ENCODE assay signal across 19 mouse cellular contexts in the genomic region with DNA sequence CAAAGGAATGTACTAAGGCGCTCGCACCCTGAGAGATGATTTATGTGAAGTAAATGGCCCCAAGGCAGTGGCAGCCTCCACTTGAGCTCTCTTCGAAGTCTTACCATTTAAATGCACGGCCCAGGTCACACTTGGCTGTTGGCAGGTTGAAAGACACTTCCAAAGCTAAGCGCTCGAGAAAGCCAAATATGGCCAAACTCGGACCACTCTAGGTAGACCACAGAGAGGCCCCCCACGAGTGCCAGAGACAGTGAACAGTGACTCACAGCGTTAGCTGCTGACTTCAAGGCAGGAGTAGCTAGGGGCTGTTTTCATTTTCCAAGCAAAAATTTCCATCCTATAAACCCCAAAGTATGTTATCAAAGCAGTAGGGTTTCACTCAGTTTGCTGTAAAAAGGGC.
DNase-seq lines count a peak whose midpoint lies in the region; ATAC-seq and TF ChIP-seq lines count a peak whose summit lies in the region.
"Had no signal": no experiment of that assay in that cellular context is flagged by ENCODE, and none has a peak within 500 bp of the region (broad histone marks: within the 10 kb centered on the region; RNA-seq: fewer than 3 reads in every experiment).

No protein-coding gene starts in this region.

- POLR2A ChIA-PET in Patski (lab: Charles Lee): no interaction called here

- no peaks in the 10 kb centered on the region for H3K9me3 ChIP-seq in heart, postnatal 0 days (replicated peaks; ENCODE audit: control insufficient read depth, low read length)
- H3K9me3 ChIP-seq: embryonic facial prominence, embryonic 10.5 days; hindbrain, embryonic 13.5 days; midbrain, embryonic 15.5 days had no signal

- 47% methylated on average over 9 of the region's 9 CpGs for WGBS in heart, postnatal 0 days
- WGBS in small intestine, adult 2 months: 69% methylated on average over 9 of the region's 9 CpGs

- peaks cover 60% of the 10 kb centered on the region for H3K4me1 ChIP-seq in heart, postnatal 0 days (ENCODE audit: control insufficient read depth, insufficient read depth)
- H3K4me1 ChIP-seq in small intestine, adult 2 months (ENCODE audit: control insufficient read depth, insufficient read depth, insufficient read length, low read length): no peaks in the 10 kb centered on the region

- no peaks in the 10 kb centered on the region for H3K27me3 ChIP-seq in heart, postnatal 0 days (ENCODE audit: control insufficient read depth, insufficient read depth, low read length)
- no peaks in the 10 kb centered on the region for H3K27me3 ChIP-seq in Patski
- H3K27me3 ChIP-seq in small intestine, adult 2 months (ENCODE audit: control insufficient read depth, insufficient read depth, low read length): 0 out of 2 replicates have a peak, but pooled peaks cover 2% of the 10 kb centered on the region
- H3K27me3 ChIP-seq: hindbrain, embryonic 13.5 days; midbrain, embryonic 15.5 days had no signal

- H3K36me3 ChIP-seq in heart, postnatal 0 days (replicated peaks; ENCODE audit: control insufficient read depth, insufficient read depth, low read length): no peaks in the 10 kb centered on the region
- H3K36me3 ChIP-seq in small intestine, adult 2 months (ENCODE audit: control insufficient read depth, insufficient read depth, low read length): no peaks in the 10 kb centered on the region
- H3K36me3 ChIP-seq: embryonic facial prominence, embryonic 10.5 days; hindbrain, embryonic 13.5 days; midbrain, embryonic 15.5 days had no signal

- CTCF ChIA-PET in Patski (lab: Charles Lee): no interaction called here

- no peak for ATAC-seq in heart, postnatal 0 days (ENCODE audit: insufficient read depth, low read depth)
- peak; percentile 52 for ATAC-seq in Patski
- ATAC-seq: activated CD4-positive, CD25-positive, alpha-beta regulatory T cell, adult 4 months; forebrain, postnatal 0 days; midbrain, embryonic 15.5 days had no signal

- intact Hi-C loops in gastrocnemius, adult 2 months (cut with DNase I): no loop called here

- TF ChIP-seq CTCF in gastrocnemius, adult 2 months (IDR thresholded peaks at IDR 0.05): no peak
- no peak for TF ChIP-seq CTCF in heart, postnatal 0 days (IDR thresholded peaks at IDR 0.05; ENCODE audit: low read depth)
- TF ChIP-seq CTCF in Patski (IDR thresholded peaks at IDR 0.05): no peak
- no peak for TF ChIP-seq CTCF in small intestine, adult 2 months (IDR thresholded peaks at IDR 0.05; ENCODE audit: extremely low read depth, insufficient read length, insufficient replicate concordance, low read depth, low read length)

- no peak overlapping the region for H3K4me3 ChIP-seq in gastrocnemius, adult 2 months
- no peak overlapping the region for H3K4me3 ChIP-seq in heart, postnatal 0 days (ENCODE audit: low read depth, low read length)
- no peak overlapping the region for H3K4me3 ChIP-seq in small intestine, adult 2 months (ENCODE audit: low read depth, low read length)
- H3K4me3 ChIP-seq: embryonic facial prominence, embryonic 10.5 days; hindbrain, embryonic 13.5 days; midbrain, embryonic 15.5 days had no signal

- no peak for DNase-seq in gastrocnemius, adult 2 months
- DNase-seq in gastrocnemius, postnatal 25 days: no peak
- no peak for DNase-seq in heart, postnatal 0 days (ENCODE audit: low spot score)
- no peak for DNase-seq in heart, adult 11 months
- peak; percentile 58 for DNase-seq in Patski (ENCODE audit: low read depth, low spot score)
- DNase-seq in thymus, postnatal 4 days: no peak
- no peak for DNase-seq in retina, embryonic 14.5 days (ENCODE audit: low spot score)
- DNase-seq: cerebellum, postnatal 36 days; forebrain, postnatal 0 days; gastrocnemius, postnatal 14 days; kidney, adult 18-20 months; left cerebral cortex, postnatal 4 days; right cerebral cortex, postnatal 25 days; thymus, adult 2 months had no signal

- peak overlapping the region; percentile 32 for H3K27ac ChIP-seq in gastrocnemius, adult 2 months
- H3K27ac ChIP-seq in heart, postnatal 0 days (ENCODE audit: low read depth): peak overlapping the region; percentile 49
- peak overlapping the region; percentile 33; the same call in 1 of the 2 replicates for H3K27ac ChIP-seq in small intestine, adult 2 months (ENCODE audit: insufficient read depth, low read depth, low read length)
- H3K27ac ChIP-seq: embryonic facial prominence, embryonic 10.5 days; hindbrain, embryonic 13.5 days; midbrain, embryonic 15.5 days had no signal

- H3K4me2 ChIP-seq in heart, postnatal 0 days (ENCODE audit: low read depth, low read length): 0 out of 2 replicates have a peak overlapping the region, but pooled peaks have one; percentile 21
- H3K4me2 ChIP-seq: hindbrain, embryonic 13.5 days; midbrain, embryonic 15.5 days had no signal

- in situ Hi-C loops in Patski (cut with MboI; ENCODE audit: low pct_unique_long_range_greater_than_20kb): no loop called here

- TF ChIP-seq EP300 in heart, postnatal 0 days (IDR thresholded peaks at IDR 0.05; ENCODE audit: low read depth): no peak

- TF ChIP-seq POLR2A in small intestine, adult 2 months (IDR thresholded peaks at IDR 0.05; ENCODE audit: low read depth, low read length): no peak

- no peak overlapping the region for H3K9ac ChIP-seq in heart, postnatal 0 days (replicated peaks; ENCODE audit: low read depth, low read length)
- H3K9ac ChIP-seq: forebrain, postnatal 0 days; hindbrain, embryonic 13.5 days; midbrain, embryonic 15.5 days had no signal
